Mouse (Mus musculus) heart, adult 8-10 months (tissue): ENCODE results near the gene Hbb-bh1. TPM values are rescaled to one million over a fixed set of nuclear protein-coding genes. Genes with fewer than 3 reads are reported as not detected.
"Not testable (repeated sequence)": the region's sequence is repeated elsewhere in the genome, so short reads cannot be mapped to it uniquely, and the experiment has no call there.

ENCODE experiments used
- DNase-seq: peaks from one replicate; pipeline ENCODE4 v3.0.0; 2022; ENCODE audit warnings: low spot score
- total RNA-seq, 4 experiments: library from RNA; stranded (reverse); gene quantifications; 2 replicates each; pipeline ENCODE4 v1.2.4; 2022

The Hbb-bh1 gene
- total RNA-seq, result not detected

GRCm38 (mm10) chr7:103843034-103843433 is at the start of gene Hbb-bh1:
Hbb-bh1 (minus strand) TSS chr7:103843164.
- DNase-seq, result no peak

DNA sequence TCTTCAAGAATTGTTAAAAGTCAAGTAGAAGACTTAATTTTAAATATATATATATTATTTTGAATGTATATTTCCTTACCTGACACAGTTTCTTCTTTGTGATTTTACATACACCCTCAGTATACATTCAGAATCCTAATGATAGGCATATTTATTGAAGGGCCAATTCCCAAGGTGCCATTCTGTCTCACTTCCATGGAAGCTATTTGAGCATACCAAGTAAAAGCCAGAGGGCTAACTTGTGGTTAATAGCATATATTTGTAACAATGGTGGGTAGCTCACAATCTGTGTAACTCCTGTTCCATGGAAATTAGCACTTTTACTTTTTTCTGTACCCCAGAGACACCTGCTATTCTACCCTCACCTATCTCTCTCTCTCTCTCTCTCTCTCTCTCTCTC is 43.2 kb upstream of the Hbb-bh1 start, which contains the start of gene Olfr66:
TSS of gene Olfr66 (minus strand) at position 101 of the 400 bp plus-strand sequence.
- DNase-seq, result no peak

DNA sequence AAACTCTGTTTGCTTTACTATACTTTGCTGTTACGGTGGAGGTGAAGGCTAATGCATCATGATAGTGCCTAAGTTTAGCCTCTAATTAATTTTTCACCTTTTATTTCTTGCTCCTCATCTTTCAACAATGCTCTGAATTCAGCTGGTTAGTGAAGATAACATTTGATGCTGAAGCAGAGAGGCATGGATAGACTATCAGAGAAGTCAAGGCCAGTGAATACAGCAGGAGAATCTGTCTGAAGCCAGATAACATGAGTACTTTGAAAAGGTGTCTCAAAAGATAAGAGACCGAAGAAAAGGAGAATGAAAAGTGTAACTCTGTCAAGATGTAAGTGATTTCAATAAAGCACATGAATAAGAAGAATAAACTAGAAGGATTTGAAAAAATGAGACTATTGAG is 34.1 kb upstream of the Hbb-bh1 start:
- DNase-seq, result no peak

- DNase-seq, result no peak
These were observed 31.5 kb upstream of the Hbb-bh1 start for GRCm38 (mm10) chr7:103874451-103874850.

- no peak for DNase-seq
These were observed 30.1 kb upstream of the Hbb-bh1 start for GRCm38 (mm10) chr7:103873064-103873463.

DNA sequence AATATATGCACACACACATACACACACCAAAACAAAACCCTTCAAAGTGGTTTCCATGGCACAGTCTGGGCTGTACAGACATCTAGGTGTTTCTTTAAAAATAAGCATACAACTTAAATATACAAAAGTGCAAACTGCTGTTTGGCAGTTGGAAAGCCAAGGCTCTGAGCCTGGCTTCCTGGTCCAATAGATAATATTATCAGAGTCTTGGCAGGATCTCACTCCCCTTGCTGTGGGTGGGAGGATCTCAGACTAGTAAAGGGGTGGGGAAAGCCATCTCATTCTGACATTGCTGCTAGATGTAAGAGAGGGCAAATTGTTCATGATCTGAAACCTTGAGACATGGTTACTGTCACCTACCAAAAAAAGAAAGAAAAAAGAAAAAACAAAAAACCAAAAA is 27.7 kb upstream of the Hbb-bh1 start:
- no peak for DNase-seq

DNA sequence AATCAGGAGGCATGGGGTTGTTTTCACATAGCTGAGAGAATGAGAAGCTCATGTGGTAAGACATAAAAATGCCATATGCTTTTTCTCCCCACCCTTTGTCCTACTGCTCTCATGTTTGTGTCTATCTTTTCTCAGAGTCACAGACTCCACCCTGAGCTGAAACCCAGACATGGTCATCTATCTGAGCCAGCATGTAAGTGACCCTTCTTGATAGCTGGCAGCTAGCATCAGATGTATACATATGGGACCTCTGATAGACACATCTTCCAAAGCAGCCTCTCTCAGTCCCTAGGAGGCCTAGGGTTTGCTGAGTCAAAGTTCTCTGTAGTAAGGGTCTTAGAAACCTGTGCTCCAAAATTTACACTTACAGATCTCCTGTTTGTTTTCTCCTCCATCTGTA is 22.8 kb upstream of the Hbb-bh1 start:
- no peak for DNase-seq

- no peak for DNase-seq
These were observed 18.6 kb upstream of the Hbb-bh1 start for GRCm38 (mm10) chr7:103861531-103861930.

DNA sequence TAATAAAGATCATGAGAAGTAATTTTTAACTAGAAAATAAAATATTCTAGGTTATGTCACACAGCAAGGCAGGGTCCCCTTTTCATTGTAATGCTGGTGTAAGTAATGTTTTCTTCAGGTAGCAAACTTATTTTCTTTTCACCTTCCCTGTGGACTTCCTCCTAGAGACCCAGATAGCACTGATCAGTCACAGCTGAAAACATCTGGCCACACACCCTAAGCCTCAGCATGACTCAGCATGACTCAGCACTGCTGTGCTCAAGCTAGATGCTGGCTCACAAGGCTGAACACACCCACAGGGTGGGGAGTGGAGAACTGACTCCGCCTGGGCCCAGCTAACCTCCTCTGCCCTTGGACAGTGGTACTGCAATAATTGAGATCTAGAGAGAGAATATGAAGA is 17.9 kb upstream of the Hbb-bh1 start:
- peak; percentile 19 for DNase-seq

GRCm38 (mm10) chr7:103859076-103859475 is 16.1 kb upstream of the Hbb-bh1 start:
- DNase-seq, result no peak

- no peak for DNase-seq
These were observed 11.7 kb upstream of the Hbb-bh1 start for GRCm38 (mm10) chr7:103854669-103855068.

DNA sequence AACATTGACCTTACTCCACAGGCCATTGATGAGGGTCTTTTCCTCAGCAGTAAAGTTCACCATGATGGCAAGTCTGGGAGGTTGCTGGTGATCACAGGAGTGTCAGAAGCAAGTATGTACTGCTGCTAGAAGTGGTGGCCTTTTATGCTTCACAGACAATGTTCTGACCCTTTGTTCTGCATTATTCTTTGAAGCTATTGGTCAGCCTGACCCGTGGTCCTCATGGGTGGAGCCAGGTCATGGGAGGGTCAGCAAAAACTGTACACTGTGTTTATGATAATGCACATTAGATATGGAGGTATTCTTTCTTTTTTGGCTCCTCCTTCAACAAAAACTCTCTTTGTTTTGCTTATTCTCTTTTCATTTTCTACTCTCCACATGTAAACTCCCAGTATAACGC is 10.1 kb upstream of the Hbb-bh1 start, which contains the start of gene Hbb-y:
TSS of gene Hbb-y (minus strand) at position 127 of the 400 bp plus-strand sequence.
- no peak for DNase-seq

- no peak for DNase-seq
These were observed 1.8 kb upstream of the Hbb-bh1 start for GRCm38 (mm10) chr7:103844525-103845325.

DNA sequence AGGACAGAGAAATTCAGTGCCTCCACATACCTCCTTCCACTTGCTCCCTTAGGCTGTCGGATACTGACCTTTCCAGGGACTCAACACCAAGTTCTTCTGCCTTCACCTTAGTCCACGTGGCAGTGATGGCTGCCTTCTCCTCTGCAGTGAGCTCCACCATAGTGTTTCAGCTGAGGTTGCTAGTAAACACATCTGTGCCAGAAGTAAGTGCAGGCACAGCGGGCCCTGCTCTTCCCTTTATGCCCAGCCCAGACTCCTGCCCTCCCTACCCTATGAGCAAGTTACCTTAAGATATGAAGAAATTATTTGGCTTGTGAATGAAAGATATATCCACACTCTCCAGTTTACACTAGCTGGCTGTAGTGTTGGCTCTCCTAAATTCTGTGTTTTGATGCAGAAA is 2.7 kb downstream of the Hbb-bh1 start, which contains the start of gene Hbb-bh2:
TSS of gene Hbb-bh2 (minus strand) at position 253 of the 400 bp plus-strand sequence.
- DNase-seq, result no peak

DNA sequence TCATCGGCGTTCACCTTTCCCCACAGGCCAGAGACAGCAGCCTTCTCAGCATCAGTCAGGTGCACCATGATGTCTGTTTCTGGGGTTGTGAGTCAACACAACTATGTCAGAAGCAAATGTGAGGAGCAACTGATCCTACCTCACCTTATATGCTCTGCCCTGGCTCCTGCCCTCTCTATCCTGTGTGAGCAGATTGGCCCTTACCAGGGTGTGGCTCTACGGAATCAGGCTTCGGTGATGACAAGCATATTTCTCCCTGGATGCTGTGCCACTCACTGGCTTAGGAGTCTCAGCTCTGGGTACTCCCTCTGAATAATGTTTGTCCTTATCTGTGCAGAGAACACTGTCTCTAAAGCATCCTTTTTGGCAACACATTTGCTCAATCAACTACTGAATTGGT is 15.2 kb downstream of the Hbb-bh1 start, which contains the start of gene Hbb-bs:
TSS of gene Hbb-bs (minus strand) at position 289 of the 400 bp plus-strand sequence.
- no peak for DNase-seq

DNA sequence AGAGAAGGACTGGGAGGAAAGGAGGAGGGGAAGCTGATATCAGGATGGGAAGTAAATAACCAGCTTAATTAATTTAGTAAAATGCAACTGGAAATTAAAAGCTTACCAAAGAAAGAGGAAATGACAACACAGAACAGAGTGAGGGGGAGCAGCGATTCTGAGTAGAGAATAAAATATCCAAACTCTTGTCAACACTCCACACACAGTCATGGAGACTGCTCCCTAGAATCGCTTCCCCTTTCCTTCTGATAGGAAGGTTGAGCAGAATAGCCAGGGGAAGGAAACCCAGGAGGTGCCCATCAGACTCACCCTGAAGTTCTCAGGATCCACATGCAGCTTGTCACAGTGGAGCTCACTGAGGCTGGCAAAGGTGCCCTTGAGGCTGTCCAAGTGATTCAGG is 15.8 kb downstream of the Hbb-bh1 start:
- DNase-seq, result not testable (repeated sequence)

GRCm38 (mm10) chr7:103826255-103826887 is 16.6 kb downstream of the Hbb-bh1 start:
- no peak for DNase-seq

DNA sequence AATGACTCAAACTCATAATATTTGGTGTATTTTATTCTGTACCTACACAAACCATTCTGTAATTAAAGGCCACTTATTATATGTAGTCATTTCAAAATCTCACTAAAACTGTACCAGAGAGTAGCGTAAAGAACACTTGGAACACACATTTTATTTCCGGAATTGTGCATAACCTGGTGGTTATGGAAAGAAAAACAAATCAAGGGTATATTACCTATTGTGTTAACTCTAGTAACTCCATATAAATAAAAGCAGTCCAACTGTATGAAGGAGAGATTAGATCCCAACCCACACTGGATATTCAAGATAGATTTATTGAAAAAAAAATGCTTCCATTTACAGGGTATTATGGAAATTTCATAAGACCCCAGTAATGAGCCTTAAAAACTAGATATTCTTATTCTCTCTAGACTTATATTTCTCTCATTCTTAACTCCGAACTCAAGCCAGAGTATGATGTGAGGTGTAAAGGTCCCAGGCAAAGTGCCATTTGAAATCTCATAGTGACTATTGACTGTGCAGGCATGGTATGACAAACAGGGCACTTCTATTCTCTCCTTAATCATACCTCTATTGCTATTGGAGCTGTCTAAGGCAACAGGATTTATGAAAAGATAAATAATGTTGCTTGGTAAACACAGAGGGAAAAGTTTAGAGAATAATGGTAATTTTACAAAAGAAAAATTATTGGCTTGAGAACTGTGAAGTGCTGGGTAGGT is 17.3 kb downstream of the Hbb-bh1 start:
- no peak for DNase-seq

DNA sequence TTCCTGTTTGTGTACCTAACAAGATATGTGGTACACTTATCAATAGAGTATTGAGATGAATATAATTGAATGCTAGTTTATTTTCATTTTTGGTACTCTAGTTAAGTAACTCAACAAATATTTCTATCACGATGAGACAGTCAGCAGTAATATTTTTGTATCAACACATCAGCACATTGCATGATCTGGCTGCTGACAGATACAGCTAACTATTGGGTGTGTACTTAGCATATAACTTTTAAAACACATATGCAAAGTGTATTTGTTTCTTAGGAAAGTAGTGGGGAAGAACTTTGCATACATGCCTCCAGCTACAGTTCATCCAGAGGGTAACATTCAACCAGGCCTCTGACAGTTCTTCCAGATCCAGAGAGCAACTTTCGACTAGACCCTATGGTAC is 18.4 kb downstream of the Hbb-bh1 start:
- no peak for DNase-seq

GRCm38 (mm10) chr7:103815085-103815484 is 27.9 kb downstream of the Hbb-bh1 start:
- DNase-seq, result not testable (repeated sequence)

- DNase-seq, result no peak
These were observed 29.2 kb downstream of the Hbb-bh1 start, which contains the start of gene Hbb-bt for GRCm38 (mm10) chr7:103813766-103814165. Hbb-bt (minus strand) TSS chr7:103813996.

GRCm38 (mm10) chr7:103813152-103813551 is 29.8 kb downstream of the Hbb-bh1 start:
- DNase-seq, result not testable (repeated sequence)
